In genomic region chr2:126606688-126607062, GRCm38 (mm10) we compare ENCODE assay signal across 28 mouse cellular contexts. TPM values are rescaled to one million over a fixed set of nuclear protein-coding genes. Genes with fewer than 3 reads are reported as not detected.
A peak's percentile ranks its signal among the peaks of the same experiment; 100 is the strongest.
DNase-seq lines count a peak whose midpoint lies in the region; ATAC-seq and TF ChIP-seq lines count a peak whose summit lies in the region.
"Had no signal": no experiment of that assay in that cellular context is flagged by ENCODE, and none has a peak within 500 bp of the region (broad histone marks: within the 10 kb centered on the region; RNA-seq: fewer than 3 reads in every experiment).

No protein-coding gene starts in this region.

- DNase-seq in liver, adult 2 months (ENCODE audit: extremely low read depth, low read depth, low spot score) = no peak
- no peak for DNase-seq in liver, postnatal 0 days
- DNase-seq in ovary, postnatal 36 days (ENCODE audit: low spot score) = peak; percentile 33
- DNase-seq in ovary, postnatal 10 days (ENCODE audit: low spot score) = no peak
- peak; percentile 78 for DNase-seq in testis, postnatal 14 days (ENCODE audit: low spot score)
- DNase-seq in heart, postnatal 10 days = no peak
- DNase-seq in lung, postnatal 10 days = no peak
- DNase-seq: adrenal gland, adult 2 months; adrenal gland, postnatal 10 days; adrenal gland, postnatal 36 days; cerebellum, adult 11 months; cerebellum, adult 18-20 months; cerebellum, adult 8-10 months; cerebellum, adult 9-11 months; cerebellum, postnatal 14 days; cerebellum, postnatal 36 days; embryo, embryonic 11 days had no signal

- TF ChIP-seq POLR2A in liver, adult 2 months (IDR thresholded peaks at IDR 0.05; ENCODE audit: extremely low read depth, insufficient read depth, low read length) = no peak

- no peak for TF ChIP-seq CTCF in liver, adult 2 months (IDR thresholded peaks at IDR 0.05; ENCODE audit: low read depth, low read length)
- TF ChIP-seq CTCF in liver, postnatal 0 days (IDR thresholded peaks at IDR 0.05; ENCODE audit: low read depth) = no peak

- no peak overlapping the region for H3K9ac ChIP-seq in liver, adult 2 months (ENCODE audit: low read depth, low read length)
- no peak overlapping the region for H3K9ac ChIP-seq in liver, postnatal 0 days (replicated peaks)
- H3K9ac ChIP-seq: embryonic facial prominence, embryonic 13.5 days; embryonic facial prominence, embryonic 15.5 days; forebrain, embryonic 12.5 days had no signal

- no peak overlapping the region for H3K4me3 ChIP-seq in liver, adult 2 months (ENCODE audit: insufficient read depth, low read depth, low read length)
- no peak overlapping the region for H3K4me3 ChIP-seq in liver, postnatal 0 days (ENCODE audit: low read depth, low read length)
- H3K4me3 ChIP-seq: embryonic facial prominence, embryonic 13.5 days; embryonic facial prominence, embryonic 15.5 days; erythroblast, embryonic 14.5 days; forebrain, embryonic 10.5 days; forebrain, embryonic 12.5 days had no signal

- no peak for ATAC-seq in liver, postnatal 0 days
- peak; percentile 51 for ATAC-seq in megakaryocyte-erythroid progenitor cell, adult 5-6 weeks (replicated peaks; ENCODE audit: low FRiP score, low TSS enrichment, poor library complexity, severe bottlenecking)
- ATAC-seq: forebrain, embryonic 14.5 days; forebrain, embryonic 16.5 days had no signal

- 65% methylated on average over 4 of the region's 4 CpGs for WGBS in liver, adult 2 months
- 29% methylated on average over 4 of the region's 4 CpGs for WGBS in liver, postnatal 0 days (ENCODE audit: insufficient replicate concordance)

- H3K27me3 ChIP-seq in liver, adult 2 months (ENCODE audit: control insufficient read depth, insufficient read depth, low read length) = no peaks in the 10 kb centered on the region
- H3K27me3 ChIP-seq in liver, postnatal 0 days (ENCODE audit: insufficient read depth, low read length) = no peaks in the 10 kb centered on the region
- H3K27me3 ChIP-seq: CH12.LX; embryonic facial prominence, embryonic 13.5 days; embryonic facial prominence, embryonic 15.5 days; forebrain, embryonic 12.5 days had no signal

- TF ChIP-seq EP300 in liver, postnatal 0 days (IDR thresholded peaks at IDR 0.05; ENCODE audit: low read depth) = no peak

- no peak overlapping the region for H3K4me2 ChIP-seq in liver, postnatal 0 days (ENCODE audit: low read depth, low read length)
- H3K4me2 ChIP-seq: embryonic facial prominence, embryonic 13.5 days; embryonic facial prominence, embryonic 15.5 days; forebrain, embryonic 12.5 days had no signal

- no peaks in the 10 kb centered on the region for H3K9me3 ChIP-seq in liver, postnatal 0 days (ENCODE audit: low read length)
- H3K9me3 ChIP-seq: embryonic facial prominence, embryonic 13.5 days; embryonic facial prominence, embryonic 15.5 days; forebrain, embryonic 10.5 days; forebrain, embryonic 12.5 days; G1E had no signal

- no peaks in the 10 kb centered on the region for H3K79me2 ChIP-seq in liver, adult 2 months (ENCODE audit: control insufficient read depth, insufficient read depth, low read length)

- H3K27ac ChIP-seq in liver, adult 2 months (replicated peaks; ENCODE audit: insufficient read depth, low read depth, low read length) = 0 out of 2 replicates have a peak overlapping the region, but pooled peaks have one; percentile 16
- H3K27ac ChIP-seq in liver, postnatal 0 days (ENCODE audit: low read depth) = no peak overlapping the region; the same call in 1 of the 2 replicates
- H3K27ac ChIP-seq: embryonic facial prominence, embryonic 13.5 days; forebrain, embryonic 10.5 days; forebrain, embryonic 12.5 days had no signal

- peaks cover 6% of the 10 kb centered on the region for H3K4me1 ChIP-seq in liver, adult 2 months (ENCODE audit: control insufficient read depth, insufficient read depth, low read length)
- peaks cover 15% of the 10 kb centered on the region for H3K4me1 ChIP-seq in liver, postnatal 0 days (ENCODE audit: insufficient read depth)
- H3K4me1 ChIP-seq: forebrain, embryonic 10.5 days; forebrain, embryonic 12.5 days had no signal

- H3K36me3 ChIP-seq in liver, adult 2 months (ENCODE audit: control insufficient read depth, insufficient read depth, low read length) = no peaks in the 10 kb centered on the region
- no peaks in the 10 kb centered on the region for H3K36me3 ChIP-seq in liver, postnatal 0 days (replicated peaks; ENCODE audit: insufficient read depth, low read length)
- H3K36me3 ChIP-seq: embryonic facial prominence, embryonic 13.5 days; embryonic facial prominence, embryonic 15.5 days; forebrain, embryonic 10.5 days; forebrain, embryonic 12.5 days; G1E had no signal

- intact Hi-C loops in heart, postnatal 10 days (cut with DNase I) = no loop called here

RNA-seq across cellular contexts. Expression of gene Hdc, which starts 12.4 kb away (rescaled TPM):
- total RNA-seq in liver, adult 2 months (2014; rRNA removed) = 1.1 and 1.8 TPM in 2 replicates
- 0.97 and 1.7 TPM in 2 replicates for polyA plus RNA-seq in liver, adult 2 months (2012; rRNA removed)
- polyA plus RNA-seq in liver, postnatal 0 days (2015; fragmentation: Nextera tagmentation; extraction: Ambion mirVana) = 4.5 and 6.0 TPM in 2 replicates
- total RNA-seq in megakaryocyte-erythroid progenitor cell, adult 5-6 weeks (2014; fragmentation: Nextera tagmentation) = 0.92 and 1.3 TPM in 2 replicates
- total RNA-seq in megakaryocyte-erythroid progenitor cell, adult 5-6 weeks (2017) = 0.46 and 2.6 TPM in 2 replicates
- 1 to 10 TPM; 2.6 to 2.7 TPM for total RNA-seq in heart, postnatal 10 days (2021)

RNA-seq across cellular contexts. Expression of gene Slc27a2, which starts 54.5 kb away (rescaled TPM):
- 1,190 and 1,397 TPM in 2 replicates for total RNA-seq in liver, adult 2 months (2014; rRNA removed)
- 912 and 1,036 TPM in 2 replicates for polyA plus RNA-seq in liver, adult 2 months (2012; rRNA removed)
- polyA plus RNA-seq in liver, postnatal 0 days (2015; fragmentation: Nextera tagmentation; extraction: Ambion mirVana) = 1,036 and 1,041 TPM in 2 replicates
- total RNA-seq in megakaryocyte-erythroid progenitor cell, adult 5-6 weeks (2014; fragmentation: Nextera tagmentation) = 0.96 TPM in 1 of 2 replicates, not detected in the other
- total RNA-seq in megakaryocyte-erythroid progenitor cell, adult 5-6 weeks (2017) = not detected in 2 replicates
- total RNA-seq in heart, postnatal 10 days (2021) = 1 to 10 TPM in 1 of 2 experiments, under 1 TPM in 1; 0.72 to 4.3 TPM
- total RNA-seq: CH12.LX had no signal
- polyA plus RNA-seq: CD4-positive, CD25-positive, alpha-beta regulatory T cell, adult 4 months; erythroblast, embryonic 14.5 days; G1E had no signal

Comparison
In these comparisons a context has a peak if more than half of its experiments do, and no peak if none do; other contexts are left out.
1. DNase-seq: peak in ovary, postnatal 36 days (single experiment) and testis, postnatal 14 days (single experiment); none in liver, adult 2 months (single experiment), liver, postnatal 0 days (single experiment), ovary, postnatal 10 days (single experiment), heart, postnatal 10 days (0 of 2) and lung, postnatal 10 days (single experiment).
2. RNA of gene Slc27a2, which starts 54.5 kb away (total RNA-seq): 1,190 to 1,397 TPM in liver, adult 2 months; 0.72 to 4.3 TPM in heart, postnatal 10 days and 0.96 TPM in megakaryocyte-erythroid progenitor cell, adult 5-6 weeks; every median in the first group is over 100 times any median in the second.